Mouse (Mus musculus) myocyte (in vitro differentiated cells): ENCODE measurements at regions not wholly inside any gene's neighbourhood (a gene's known extent, or its start where the extent isn't known, plus 50 kb on each side); places are given as distances from the start of the nearest gene placed in this dataset.

Experiments used
- CEBPB ChIP-seq: IDR thresholded peaks from 2 replicates; pipeline ENCODE4 v1.6.1; 2011; ENCODE audit warnings: mild to moderate bottlenecking, moderate library complexity; ENCODE audit not compliant: poor library complexity, insufficient read depth, severe bottlenecking
- E2F4 ChIP-seq: IDR thresholded peaks from one replicate; pipeline ENCODE4 v1.6.1; 2011; ENCODE audit warnings: mild to moderate bottlenecking, control low read depth, moderate library complexity; ENCODE audit not compliant: insufficient read depth
- MAX ChIP-seq: IDR thresholded peaks from one replicate; pipeline ENCODE4 v1.6.1; 2011; ENCODE audit warnings: low read depth, mild to moderate bottlenecking, control low read depth
- MYOD1 ChIP-seq, 3 experiments: IDR thresholded peaks; one replicate each; pipeline ENCODE4 v1.6.1; 2011; ENCODE audit warnings: control low read depth in 2 of 3, low read depth in 2 of 3, mild to moderate bottlenecking in 2 of 3, moderate library complexity in 1 of 3; ENCODE audit not compliant: insufficient read length in 2 of 3, control insufficient read depth in 1 of 3
- POLR2A ChIP-seq: IDR thresholded peaks from one replicate; pipeline ENCODE4 v1.6.1; 2011; ENCODE audit warnings: low read depth, mild to moderate bottlenecking, control low read depth, moderate library complexity; ENCODE audit not compliant: insufficient read length
- POLR2AphosphoS2 ChIP-seq: IDR thresholded peaks from one replicate; pipeline ENCODE4 v1.6.1; 2011; ENCODE audit warnings: low read depth, control low read depth; ENCODE audit not compliant: insufficient read length
- REST ChIP-seq: IDR thresholded peaks from one replicate; pipeline ENCODE4 v1.6.1; 2011; ENCODE audit warnings: mild to moderate bottlenecking, control low read depth, moderate library complexity; ENCODE audit not compliant: insufficient read depth, insufficient read length
- SRF ChIP-seq: IDR thresholded peaks from one replicate; pipeline ENCODE4 v1.6.1; 2011; ENCODE audit warnings: low read depth; ENCODE audit not compliant: control insufficient read depth, insufficient read length
- TCF12 ChIP-seq: IDR thresholded peaks from one replicate; pipeline ENCODE4 v1.6.1; 2011; ENCODE audit warnings: mild to moderate bottlenecking, control low read depth; ENCODE audit not compliant: poor library complexity, insufficient read depth, severe bottlenecking
- USF1 ChIP-seq: IDR thresholded peaks from one replicate; pipeline ENCODE4 v1.6.1; 2011; ENCODE audit warnings: low read depth, mild to moderate bottlenecking, control low read depth, moderate library complexity

GRCm38 (mm10) chr2:57780836-57781235 is 216.8 kb upstream of the Galnt5 start:
- TF ChIP-seq REST, result no peak
- TF ChIP-seq TCF12, result no peak
- no peak for TF ChIP-seq POLR2AphosphoS2
- no peak for TF ChIP-seq POLR2A
- no peak for TF ChIP-seq USF1
- no peak for TF ChIP-seq E2F4
- TF ChIP-seq SRF, result no peak
- no peak for TF ChIP-seq MYOD1 (IDR thresholded peaks at IDR 0.05; ENCODE audit: control insufficient read depth in 1 of 3, insufficient read length in 2 of 3, low read depth in 2 of 3)
- TF ChIP-seq CEBPB, result no peak
- no peak for TF ChIP-seq MAX
